Mouse (Mus musculus) lung, postnatal 14 days (tissue): ENCODE measurements around the gene Lrrc28.

ENCODE experiments used
- DNase-seq: peaks from one replicate; pipeline ENCODE4 v3.0.0; 2021

The Lrrc28 gene

DNA sequence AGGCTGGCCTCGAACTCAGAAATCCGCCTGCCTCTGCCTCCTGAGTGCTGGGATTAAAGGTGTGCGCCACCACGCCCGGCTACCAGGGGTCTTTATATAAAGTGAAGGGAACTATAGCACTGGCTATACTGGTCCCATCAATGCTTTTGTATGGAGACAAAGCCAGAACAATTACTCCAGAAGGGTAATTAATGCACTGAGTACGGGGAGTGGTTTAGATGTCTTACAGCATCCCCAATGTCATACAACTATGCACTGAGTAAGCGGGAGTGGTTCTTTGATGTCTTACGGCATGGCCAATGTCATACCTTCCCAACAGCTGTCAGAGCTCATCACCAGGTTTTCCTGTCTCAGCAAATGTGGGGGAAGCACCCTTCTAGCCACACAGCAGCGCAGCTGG, 2.1 kb downstream of the Lrrc28 start:
- DNase-seq, result no peak

DNA sequence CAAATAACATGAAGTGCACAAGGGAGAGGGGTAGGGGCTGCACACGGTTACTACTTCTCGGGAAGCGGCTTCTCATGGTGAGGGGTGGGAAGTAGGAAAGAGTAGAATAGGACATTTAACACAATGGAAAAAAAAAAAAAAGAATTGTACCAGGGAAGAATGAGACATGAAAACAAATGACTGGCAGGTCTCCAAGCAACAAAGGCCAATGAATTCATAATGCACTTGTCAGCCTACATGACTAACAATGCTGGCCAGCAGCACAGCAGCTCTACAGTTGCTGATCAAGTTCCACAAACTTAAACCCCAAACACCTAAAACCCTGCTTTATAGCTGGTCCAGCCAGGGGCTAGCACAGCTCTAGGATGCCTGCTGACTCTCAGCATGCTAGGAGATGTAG, 6.1 kb downstream of the Lrrc28 start:
- peak; percentile 42 for DNase-seq

DNA sequence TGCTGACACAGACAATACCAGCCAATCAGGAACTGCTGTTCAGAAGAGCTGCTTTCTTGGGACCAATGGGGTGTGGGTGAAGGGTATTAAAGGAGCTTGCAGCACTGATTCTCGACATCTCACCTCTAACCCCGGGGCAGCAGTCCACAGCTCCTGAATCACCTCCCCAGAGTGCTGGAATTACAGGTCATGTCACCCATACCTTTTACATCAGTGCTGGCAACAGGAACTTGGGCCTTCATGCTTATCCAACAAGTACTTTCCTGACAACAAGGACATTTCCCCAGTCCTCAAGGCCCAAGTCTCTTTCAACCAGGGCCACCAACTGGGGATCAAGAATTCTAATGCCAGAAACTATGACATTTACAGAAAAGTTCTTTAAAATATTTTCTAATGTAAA, 8.9 kb downstream of the Lrrc28 start:
- no peak for DNase-seq

DNA sequence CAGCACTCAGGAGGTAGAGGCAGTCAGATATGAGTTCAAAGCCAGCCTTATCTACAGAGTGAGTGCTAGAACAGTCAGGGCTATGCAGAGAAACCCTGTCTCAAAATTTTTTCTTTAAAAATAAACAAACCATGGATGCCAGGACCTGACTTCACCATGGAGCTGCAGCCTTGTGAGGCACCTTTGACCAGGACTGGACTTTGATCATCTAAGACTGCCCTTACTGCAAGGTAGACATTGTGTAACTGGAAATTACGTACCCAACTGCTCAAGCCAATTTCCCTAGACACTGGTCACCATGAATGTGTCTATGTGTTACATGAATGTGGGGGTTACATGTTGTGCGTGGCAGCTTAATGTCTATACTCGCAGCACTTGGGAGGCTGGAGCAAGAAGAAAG, 10.9 kb downstream of the Lrrc28 start:
- no peak for DNase-seq

DNA sequence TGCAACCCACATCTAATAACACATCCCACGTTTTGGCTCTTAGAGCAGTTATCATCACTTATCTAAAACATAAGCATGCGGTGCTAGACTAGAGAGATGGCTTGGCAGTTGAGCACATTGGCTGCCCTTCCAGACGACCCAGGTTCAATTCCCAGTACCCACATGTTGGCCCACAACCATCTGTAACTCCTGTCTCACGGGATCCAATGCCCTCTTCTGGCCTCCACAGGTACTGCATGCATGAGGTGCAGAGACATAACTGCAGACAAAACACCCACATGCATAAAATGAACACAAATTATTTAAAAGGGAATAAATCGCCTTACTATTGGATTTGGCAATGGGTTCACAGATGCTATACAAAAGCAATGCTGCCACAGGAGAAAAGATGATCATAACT, 12.7 kb downstream of the Lrrc28 start:
- DNase-seq, result no peak

DNA sequence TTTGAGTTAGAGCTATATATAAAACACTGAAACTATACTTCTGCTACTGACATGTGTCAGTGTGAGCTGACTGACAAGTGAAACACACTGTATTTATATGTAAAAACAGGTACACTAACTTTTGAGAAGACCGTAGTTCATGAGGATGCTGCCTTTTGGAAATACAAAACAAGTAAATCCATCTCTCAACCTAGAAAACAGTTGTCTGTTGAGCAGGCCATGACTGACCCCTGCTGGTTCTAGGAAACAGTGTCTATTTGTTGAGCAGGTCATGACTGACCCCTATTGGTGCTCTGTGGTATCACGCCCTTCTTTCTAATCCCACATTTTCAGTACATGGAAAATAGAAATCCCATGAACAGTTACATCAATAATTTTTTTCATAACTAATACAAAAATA, 14.3 kb downstream of the Lrrc28 start:
- DNase-seq, result peak; percentile 83

DNA sequence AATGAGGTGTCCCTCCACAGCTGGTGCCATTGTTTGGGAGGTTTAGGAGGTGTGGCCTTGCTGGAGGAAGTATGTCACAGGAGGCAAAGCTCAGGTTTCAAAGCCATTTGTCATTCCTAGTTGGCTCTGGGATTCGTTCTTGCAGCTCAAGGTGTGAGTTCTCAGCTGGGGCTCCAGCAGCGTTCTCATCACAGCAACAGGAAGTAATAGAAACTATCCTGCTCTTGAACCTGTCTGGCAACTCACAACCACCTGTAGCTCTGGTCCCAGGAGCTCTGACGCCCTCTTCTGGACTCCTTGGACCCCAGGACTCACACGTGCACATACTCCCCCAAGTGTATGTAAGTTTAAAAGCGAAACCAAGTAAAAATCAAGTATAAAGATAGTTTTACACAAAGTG, 15.4 kb downstream of the Lrrc28 start:
- no peak for DNase-seq

DNA sequence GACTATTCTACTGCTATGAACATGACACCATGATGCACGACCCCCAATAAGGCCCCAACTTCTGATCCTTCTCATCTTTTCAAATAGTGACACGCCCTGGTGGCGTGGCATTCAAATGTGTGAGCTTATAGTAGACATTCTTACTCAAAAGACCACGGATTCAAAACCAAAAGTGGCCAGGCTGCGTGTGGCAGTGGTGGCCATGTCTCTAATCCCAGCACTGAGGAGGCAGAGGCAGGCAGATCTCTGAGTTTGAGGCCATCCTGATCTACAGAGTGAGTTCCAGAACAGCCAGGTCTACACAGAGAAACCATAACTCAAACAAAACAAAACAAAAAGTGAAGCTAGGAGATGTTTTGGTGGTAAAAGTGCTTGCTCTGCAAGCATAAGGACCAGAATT, 18.4 kb downstream of the Lrrc28 start:
- DNase-seq, result no peak

DNA sequence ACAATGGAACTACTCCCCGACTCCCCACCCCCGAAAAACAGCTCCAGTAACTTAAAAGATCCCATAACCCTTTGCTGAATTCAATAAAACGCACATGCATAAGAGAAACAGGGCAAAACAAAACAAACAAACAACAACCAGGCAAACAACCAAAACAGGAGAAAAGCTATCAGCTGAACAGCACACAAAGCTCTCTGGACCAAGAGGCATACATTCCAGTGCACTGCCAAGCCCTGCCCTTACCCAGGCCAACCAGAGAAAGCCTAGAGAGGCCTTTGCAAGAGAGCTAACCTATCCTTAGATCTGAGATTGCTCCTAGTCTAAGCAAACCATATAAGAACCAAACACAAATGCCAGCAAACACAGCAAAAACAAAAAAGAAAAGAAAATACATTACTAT, 22.9 kb downstream of the Lrrc28 start:
- DNase-seq, result no peak

DNA sequence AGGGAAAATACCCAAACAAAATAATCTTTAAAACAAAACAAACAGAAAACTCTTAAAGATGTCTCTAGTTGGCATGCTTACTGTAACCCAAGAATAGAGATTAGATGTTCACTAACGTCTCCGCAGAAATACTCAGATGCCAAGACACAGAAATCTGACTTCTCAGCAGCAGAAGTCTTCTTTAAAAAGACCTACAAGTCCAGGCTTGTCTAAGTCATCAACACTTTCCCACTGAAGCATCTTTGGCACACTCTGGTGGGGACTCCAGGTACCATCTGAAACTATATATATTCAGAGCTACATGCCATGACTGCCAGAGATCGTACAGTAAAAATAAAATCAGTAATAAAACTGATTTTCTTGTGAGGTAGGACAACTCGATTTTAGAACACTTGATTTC, 25.2 kb downstream of the Lrrc28 start:
- no peak for DNase-seq

DNA sequence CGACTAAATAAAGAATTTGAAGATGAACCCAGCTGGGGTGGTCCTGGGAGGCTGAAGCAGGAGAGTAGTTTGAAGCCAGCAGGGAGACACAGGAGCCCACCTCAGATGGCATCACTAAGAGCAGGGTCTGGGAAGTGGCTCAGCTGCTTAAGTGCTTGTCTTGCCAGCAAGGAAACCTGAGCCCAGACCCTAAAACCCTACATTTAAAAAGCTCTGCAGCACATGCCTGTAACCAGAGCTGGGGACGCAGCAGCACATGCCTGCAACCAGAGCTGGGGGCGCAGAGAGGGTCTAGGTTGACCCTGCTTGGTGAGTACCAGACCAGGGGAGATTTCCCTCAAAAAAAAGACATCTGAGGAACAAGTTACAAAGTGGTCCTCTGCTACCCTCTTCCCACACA, 26.8 kb downstream of the Lrrc28 start:
- DNase-seq, result no peak

DNA sequence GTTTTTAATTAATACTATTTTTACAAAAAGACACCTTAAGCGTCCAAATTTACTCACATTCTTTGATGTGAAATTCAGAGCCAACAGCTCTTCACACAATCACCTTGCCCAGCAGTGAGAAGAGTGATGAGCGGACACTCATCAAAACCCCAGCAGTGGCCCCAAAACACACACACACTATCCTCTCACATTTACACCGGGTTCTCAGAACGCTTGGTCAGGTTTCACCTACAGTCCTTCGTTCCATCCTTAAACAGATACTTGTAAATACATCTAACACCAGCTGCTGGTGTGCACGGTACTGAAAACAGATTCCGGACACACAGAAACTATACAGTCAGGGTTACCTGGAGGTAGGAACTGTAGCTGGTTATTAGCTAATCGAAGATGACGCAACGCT, 27.4 kb downstream of the Lrrc28 start:
- no peak for DNase-seq

DNA sequence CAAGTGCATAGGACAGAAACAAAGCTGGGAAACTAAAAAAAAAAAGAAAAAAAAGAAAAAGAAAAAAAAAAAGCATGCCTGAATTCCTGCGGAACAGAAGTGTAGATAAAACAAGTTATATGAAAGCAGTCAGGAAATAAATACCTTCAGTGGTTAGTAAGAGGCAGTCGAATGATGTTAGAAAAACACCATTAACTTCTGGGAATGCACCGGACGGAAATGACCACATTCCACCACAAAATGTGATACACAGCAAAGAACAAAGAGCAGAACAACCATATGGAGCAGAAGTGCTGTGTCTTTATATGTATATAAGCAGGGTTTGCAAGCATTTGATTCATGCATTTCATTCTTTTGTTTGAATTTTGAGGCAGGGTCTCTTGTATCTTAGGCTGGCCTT, 28.2 kb downstream of the Lrrc28 start:
- no peak for DNase-seq

DNA sequence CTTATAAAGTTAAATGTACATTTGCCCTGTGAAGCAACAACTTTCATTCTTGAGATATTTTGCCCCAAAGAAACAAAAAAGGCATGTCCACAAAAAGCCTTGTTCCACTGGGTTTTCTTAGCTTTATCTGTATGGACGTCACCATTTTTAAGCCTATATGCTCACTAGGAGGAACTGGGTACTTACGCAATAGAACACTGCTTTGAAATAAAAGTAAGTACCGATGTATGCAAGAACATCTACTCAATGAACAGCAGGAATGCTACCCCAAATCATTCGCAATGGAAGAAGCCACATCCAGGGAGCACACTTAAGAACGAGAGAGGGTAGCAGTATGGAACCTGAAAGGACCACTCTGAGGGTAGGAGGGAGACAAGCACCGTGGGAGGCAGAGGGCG, 30.6 kb downstream of the Lrrc28 start:
- no peak for DNase-seq

DNA sequence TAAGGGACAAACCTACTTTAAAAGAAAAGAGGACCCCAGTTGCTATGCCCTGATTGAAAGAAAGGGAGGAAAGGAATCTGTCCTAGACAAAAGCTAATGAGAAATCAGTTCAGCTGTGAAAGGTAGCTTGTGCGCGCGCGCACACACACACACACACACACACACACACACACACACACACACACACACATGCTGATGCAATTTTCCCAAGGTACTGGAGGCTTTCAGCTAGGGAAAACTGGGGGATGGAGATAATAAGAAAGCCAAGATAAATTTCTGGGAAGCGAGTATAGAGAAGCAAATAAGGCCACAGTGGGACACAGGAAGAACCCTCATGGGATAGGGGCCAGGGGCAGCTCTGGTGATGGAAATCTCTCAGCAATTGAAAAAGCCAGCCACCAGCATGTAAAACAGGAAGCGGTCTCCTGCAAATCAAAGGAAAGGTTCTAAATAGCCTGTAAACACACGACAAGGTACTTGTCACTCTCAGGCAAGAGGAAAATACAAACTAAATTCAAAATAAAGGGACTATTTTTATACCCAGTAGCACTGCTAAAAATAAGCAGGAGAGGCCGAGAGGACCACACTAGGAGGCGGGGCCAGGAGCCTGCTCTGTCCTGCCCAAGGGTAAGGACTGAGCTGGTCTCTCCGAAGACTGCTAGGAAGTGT, 31.1 kb downstream of the Lrrc28 start:
- DNase-seq, result no peak

DNA sequence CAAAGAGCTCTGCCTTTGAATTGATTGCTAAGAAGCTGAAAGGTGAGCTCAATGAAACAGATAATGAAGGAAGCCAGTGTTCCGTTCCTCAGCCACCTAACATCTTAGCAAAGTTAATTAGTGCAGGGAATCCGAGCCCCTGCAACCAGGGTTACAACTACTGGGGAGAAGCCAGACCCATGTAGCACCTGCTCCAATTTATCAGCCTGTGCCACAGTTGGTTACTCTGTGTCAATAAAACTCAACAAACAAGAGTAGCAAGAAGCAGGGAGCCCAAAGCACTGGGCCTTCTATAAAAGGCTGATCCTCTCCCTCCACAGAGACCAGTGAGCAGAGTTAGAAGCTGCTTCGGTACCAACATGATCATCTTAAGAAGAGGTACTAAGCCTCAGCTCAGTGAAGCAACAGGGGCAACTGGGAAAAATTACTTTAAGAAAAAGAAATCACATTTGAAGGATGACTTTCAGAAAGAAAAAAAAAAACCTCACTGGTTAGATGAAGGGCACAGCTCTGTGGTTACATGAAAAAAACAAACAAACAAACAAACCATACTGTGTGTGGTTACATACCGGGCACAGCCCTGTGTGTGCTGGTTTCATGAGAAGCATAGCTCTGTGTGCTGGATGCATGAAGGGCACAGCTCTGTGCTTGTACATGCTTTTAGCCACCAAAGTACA, 36.6 kb downstream of the Lrrc28 start:
- no peak for DNase-seq

DNA sequence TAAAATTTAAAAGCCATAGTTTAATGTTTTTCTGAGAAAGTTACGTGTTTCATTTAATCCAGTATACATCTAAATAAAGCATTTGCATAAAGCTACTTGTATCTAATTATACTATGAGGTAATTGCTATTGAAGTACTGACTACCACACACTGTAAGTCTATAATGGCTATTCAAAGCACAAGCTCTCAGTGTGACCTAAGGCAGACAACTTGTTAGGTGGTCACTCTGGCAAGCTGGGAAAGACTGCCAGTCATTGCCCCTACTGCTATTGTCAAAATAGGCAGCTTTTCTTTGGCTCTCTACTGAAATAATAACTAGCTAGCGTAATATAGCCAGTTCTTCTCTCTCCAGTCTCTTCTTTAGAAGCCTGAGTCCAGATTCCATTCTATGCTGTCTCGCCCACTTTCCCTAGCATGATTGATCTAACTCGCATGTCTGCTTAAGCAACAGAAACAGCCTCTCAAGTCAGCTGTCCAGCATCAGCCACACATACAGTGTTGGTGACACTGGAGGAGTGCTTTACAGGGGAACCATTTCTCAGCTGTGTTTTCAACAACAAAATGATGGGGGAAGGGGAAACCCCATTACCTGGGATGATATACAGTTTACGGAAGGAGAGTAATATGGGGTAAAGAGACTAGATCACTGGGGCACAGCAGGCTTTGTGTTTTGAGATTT, 37.3 kb downstream of the Lrrc28 start:
- DNase-seq, result peak; percentile 48

DNA sequence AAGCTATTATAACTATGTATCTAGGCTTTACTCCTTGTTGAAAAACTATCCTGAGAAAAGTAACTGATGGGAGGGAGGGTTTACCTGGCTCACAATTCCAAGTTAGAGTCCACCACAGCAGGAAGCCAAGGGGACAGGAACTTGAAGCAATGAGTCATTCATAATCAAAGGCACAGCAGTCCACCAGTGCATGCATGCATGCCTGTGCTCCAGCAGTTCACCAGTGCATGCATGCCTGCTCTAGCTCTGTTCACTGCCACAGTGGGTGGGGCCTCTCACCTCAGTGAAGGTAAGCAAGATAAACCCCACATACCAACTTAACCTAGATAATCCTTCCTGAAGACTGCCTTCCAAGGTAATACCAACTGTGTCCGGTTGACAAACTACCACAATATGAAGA, 38.8 kb downstream of the Lrrc28 start:
- DNase-seq, result no peak

DNA sequence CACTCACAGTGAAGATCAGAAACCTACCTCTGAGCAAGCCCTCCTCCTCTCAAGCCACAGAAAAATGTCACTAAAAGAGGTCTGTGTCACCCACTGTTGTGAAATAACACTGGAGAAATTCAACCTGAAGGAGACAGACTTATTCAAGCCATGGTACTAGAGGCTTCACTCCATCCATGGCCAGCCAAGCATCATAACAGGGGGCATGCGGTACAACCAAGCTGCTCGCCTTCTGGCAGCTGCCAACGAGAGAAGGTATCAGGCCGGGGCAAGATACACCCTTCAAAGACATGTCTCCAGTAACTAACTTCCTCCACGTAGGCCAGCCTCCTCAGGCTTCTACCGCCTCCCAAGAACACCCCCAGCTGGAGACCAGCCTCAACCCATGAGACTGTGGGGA, 40.0 kb downstream of the Lrrc28 start:
- no peak for DNase-seq

DNA sequence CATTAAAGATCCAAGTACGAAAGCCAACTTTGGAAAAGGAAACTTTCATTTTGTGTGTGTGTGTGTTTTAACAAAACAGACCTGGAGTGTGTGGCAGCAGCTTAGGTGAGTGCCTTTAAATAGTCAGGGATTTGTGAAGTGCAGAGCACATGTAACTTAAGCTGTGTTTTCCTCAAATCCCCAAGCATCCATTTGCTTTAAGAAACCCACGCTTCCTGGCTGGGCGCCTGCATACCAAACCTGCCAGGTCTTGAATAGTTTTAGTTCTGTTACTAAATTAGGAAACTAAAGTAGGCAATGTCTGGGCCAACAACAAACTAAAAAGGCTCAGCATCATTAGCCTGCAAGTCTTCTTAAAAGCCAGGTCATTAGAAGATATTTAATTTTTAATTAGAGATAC, 47.0 kb downstream of the Lrrc28 start:
- peak; percentile 43 for DNase-seq

DNA sequence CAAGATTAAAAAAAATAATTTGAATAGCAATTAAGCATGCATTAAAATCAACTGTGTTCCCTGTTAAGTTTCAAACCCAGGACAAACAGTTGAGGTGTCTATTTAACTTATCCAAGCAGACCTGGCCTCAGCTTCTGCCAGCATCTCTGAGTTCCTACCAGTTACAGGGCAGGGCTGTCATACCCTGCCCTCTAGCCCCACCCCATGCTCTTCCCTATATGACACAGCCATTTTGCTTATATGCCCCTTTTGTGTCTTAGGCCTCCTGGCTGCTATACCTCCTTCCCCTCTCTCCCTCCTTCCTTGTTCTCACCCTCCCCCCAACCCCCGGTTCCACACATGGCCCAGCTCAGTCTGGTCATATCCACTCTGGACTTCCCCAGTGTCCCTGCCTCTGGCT, 48.1 kb downstream of the Lrrc28 start:
- no peak for DNase-seq

DNA sequence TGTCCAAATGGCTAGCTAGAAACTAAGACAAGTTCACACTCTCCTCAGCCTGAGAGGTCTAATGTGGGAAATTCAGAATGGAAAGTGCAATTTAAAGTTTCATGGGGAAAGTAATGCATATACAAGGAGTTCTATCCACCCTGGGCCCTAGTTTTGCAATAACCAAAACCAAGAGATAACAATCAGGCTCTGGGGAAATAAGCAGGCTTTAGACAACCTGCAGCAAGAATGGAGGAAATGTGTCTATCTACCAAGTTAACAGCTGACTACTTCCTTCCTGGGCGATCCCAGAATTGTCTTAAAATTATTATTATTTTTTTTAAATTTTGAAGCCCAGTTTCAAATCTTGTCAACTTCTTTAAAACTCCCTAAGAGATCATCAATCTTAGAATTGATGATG, 48.7 kb downstream of the Lrrc28 start:
- DNase-seq, result no peak

DNA sequence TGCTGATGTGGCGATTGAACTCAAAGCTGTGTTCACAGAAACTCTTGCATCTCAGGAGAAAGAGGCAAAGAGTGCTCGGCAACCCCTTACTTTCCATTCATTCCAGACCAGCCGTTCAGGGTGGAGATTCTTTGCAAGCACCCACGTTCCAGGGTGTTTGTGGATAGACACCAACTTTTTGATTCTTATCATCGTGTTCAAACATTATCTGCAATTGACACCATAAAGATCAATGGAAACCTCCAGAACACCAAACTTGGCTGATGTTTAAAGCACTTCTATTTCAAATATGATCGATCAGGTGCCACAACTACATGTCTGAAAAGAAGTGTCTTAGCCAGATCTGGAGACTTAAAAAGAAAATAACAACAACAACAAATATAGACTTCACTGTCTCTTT, 51.2 kb downstream of the Lrrc28 start:
- no peak for DNase-seq

DNA sequence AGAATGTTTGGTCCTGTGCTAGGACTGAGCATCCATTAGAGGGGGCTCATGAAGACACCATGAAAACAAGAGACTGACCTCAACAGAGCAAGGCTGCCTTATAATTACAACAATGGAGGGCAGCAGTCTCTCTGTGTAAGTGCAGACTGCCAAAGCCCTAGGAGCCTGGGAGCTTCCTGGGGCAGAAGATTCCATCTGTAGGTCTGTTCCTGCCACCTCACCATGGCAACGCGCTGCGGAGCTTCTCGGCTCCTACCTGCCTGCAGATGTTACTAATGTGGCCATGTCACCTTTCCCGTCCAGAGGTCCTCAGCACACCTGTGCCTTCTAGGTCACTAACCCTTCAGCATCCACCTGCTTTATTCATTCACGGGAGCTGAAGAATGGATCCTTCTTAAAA, 52.4 kb downstream of the Lrrc28 start:
- no peak for DNase-seq

DNA sequence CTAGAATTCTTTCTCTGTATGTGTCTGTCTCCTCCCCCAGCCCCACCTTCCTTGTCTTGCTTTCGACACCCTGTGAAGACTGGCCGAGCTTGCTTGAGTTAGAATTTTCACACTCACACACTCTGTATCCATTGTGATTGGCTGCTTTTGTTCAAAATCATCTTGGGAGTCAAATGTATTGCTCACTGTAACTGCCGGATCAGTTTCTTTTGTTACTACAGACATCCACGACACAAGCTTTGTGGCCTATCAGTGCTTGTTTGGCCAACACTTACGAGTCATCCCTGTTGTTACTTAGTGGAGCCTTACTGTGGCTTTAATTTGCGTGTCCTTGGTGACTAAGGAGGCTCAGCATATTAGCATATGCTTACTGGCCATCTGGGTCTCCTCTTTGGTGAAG, 56.3 kb downstream of the Lrrc28 start:
- DNase-seq, result no peak
